29 mouse cellular contexts compared by ENCODE assay signal in genomic region chr17:65667792-65668191, GRCm38 (mm10). TPM values are rescaled to one million over a fixed set of nuclear protein-coding genes. Genes with fewer than 3 reads are reported as not detected.
"Had no signal": no experiment of that assay in that cellular context is flagged by ENCODE, and none has a peak within 500 bp of the region (broad histone marks: within the 10 kb centered on the region; RNA-seq: fewer than 3 reads in every experiment).

No protein-coding gene starts in this region.

- H3K4me3 ChIP-seq: gastrocnemius, adult 2 months; heart, embryonic 10.5 days; heart, embryonic 12.5 days; hindbrain, embryonic 13.5 days; hindbrain, embryonic 15.5 days; kidney, embryonic 15.5 days; limb, embryonic 13.5 days; limb, embryonic 15.5 days had no signal

- ATAC-seq: forebrain, embryonic 16.5 days; hindbrain, postnatal 0 days; intestine, embryonic 16.5 days had no signal

- H3K9me3 ChIP-seq: heart, embryonic 10.5 days; heart, embryonic 12.5 days; hindbrain, embryonic 13.5 days; hindbrain, embryonic 15.5 days; kidney, embryonic 15.5 days; limb, embryonic 13.5 days; limb, embryonic 15.5 days had no signal

- H3K27ac ChIP-seq: gastrocnemius, adult 2 months; heart, embryonic 10.5 days; hindbrain, embryonic 13.5 days; hindbrain, embryonic 15.5 days; hindbrain, postnatal 0 days; kidney, embryonic 15.5 days; kidney, postnatal 0 days; limb, embryonic 13.5 days; limb, embryonic 15.5 days had no signal

- H3K36me3 ChIP-seq: heart, embryonic 12.5 days; hindbrain, embryonic 15.5 days; kidney, embryonic 15.5 days; limb, embryonic 15.5 days had no signal

- DNase-seq: gastrocnemius, adult 2 months; gastrocnemius, postnatal 10 days; heart, adult 18-20 months; heart, postnatal 10 days; heart, postnatal 36 days; kidney, adult 11 months; kidney, adult 2 months; kidney, adult 9 months; kidney, postnatal 25 days; layer of hippocampus, adult 9-11 months; layer of hippocampus, postnatal 36 days; left cerebral cortex, postnatal 4 days had no signal

- H3K4me1 ChIP-seq: hindbrain, embryonic 13.5 days; hindbrain, embryonic 15.5 days; limb, embryonic 13.5 days; limb, embryonic 15.5 days had no signal

- H3K27me3 ChIP-seq: heart, embryonic 12.5 days; hindbrain, embryonic 13.5 days; hindbrain, embryonic 15.5 days; kidney, embryonic 15.5 days; limb, embryonic 13.5 days; limb, embryonic 15.5 days had no signal

- H3K4me2 ChIP-seq: heart, embryonic 12.5 days; hindbrain, embryonic 13.5 days; hindbrain, embryonic 15.5 days; kidney, embryonic 15.5 days; limb, embryonic 13.5 days; limb, embryonic 15.5 days had no signal

- H3K9ac ChIP-seq: heart, embryonic 12.5 days; hindbrain, embryonic 13.5 days; hindbrain, embryonic 15.5 days; kidney, embryonic 15.5 days; limb, embryonic 13.5 days; limb, embryonic 15.5 days had no signal

RNA-seq across cellular contexts. Expression of gene Txndc2, which starts 25.8 kb away (rescaled TPM):
- polyA plus RNA-seq: heart, embryonic 10.5 days; heart, embryonic 12.5 days; heart, embryonic 14.5 days; heart, embryonic 16.5 days; hindbrain, embryonic 11.5 days; intestine, embryonic 14.5 days; intestine, embryonic 16.5 days; kidney, embryonic 15.5 days; kidney, postnatal 0 days; large intestine, adult 2 months; limb, embryonic 11.5 days had no signal
